Mouse (Mus musculus) myocyte (in vitro differentiated cells): ENCODE measurements around the gene Lrrc49. TPM values are rescaled to one million over a fixed set of nuclear protein-coding genes. Genes with fewer than 3 reads are reported as not detected.

Experiments
- H3K27me3 ChIP-seq: one replicate; pipeline ENCODE4 v1.6.1; 2011; ENCODE audit not compliant: control insufficient read depth, insufficient read depth, insufficient read length
- H3K36me3 ChIP-seq: one replicate; pipeline ENCODE4 v1.6.1; 2011; ENCODE audit not compliant: control insufficient read depth, insufficient read depth
- H3K4me2 ChIP-seq: one replicate; pipeline ENCODE4 v1.6.1; 2011; ENCODE audit warnings: low read depth, control low read depth
- H3K4me3 ChIP-seq: one replicate; pipeline ENCODE4 v1.5.1; 2011; ENCODE audit warnings: mild to moderate bottlenecking, control low read depth, moderate library complexity
- H3K79me2 ChIP-seq: one replicate; pipeline ENCODE4 v1.6.1; 2011; ENCODE audit not compliant: control insufficient read depth, insufficient read depth
- H3ac ChIP-seq: one replicate; pipeline ENCODE4 v1.6.1; 2011; ENCODE audit not compliant: control insufficient read depth, insufficient read length
- CEBPB ChIP-seq: IDR thresholded peaks from 2 replicates; pipeline ENCODE4 v1.6.1; 2011; ENCODE audit warnings: mild to moderate bottlenecking, moderate library complexity; ENCODE audit not compliant: poor library complexity, insufficient read depth, severe bottlenecking
- E2F4 ChIP-seq: IDR thresholded peaks from one replicate; pipeline ENCODE4 v1.6.1; 2011; ENCODE audit warnings: mild to moderate bottlenecking, control low read depth, moderate library complexity; ENCODE audit not compliant: insufficient read depth
- MAX ChIP-seq: IDR thresholded peaks from one replicate; pipeline ENCODE4 v1.6.1; 2011; ENCODE audit warnings: low read depth, mild to moderate bottlenecking, control low read depth
- MYOD1 ChIP-seq, 3 experiments: IDR thresholded peaks; one replicate each; pipeline ENCODE4 v1.6.1; 2011; ENCODE audit warnings: control low read depth in 2 of 3, low read depth in 2 of 3, mild to moderate bottlenecking in 2 of 3, moderate library complexity in 1 of 3; ENCODE audit not compliant: insufficient read length in 2 of 3, control insufficient read depth in 1 of 3
- MYOG ChIP-seq, 3 experiments: IDR thresholded peaks; one replicate each; pipeline ENCODE4 v1.6.1; 2011; ENCODE audit warnings: control low read depth in 2 of 3, low read depth in 2 of 3, mild to moderate bottlenecking in 2 of 3; ENCODE audit not compliant: insufficient read length in 2 of 3, control insufficient read depth in 1 of 3, insufficient read depth in 1 of 3
- POLR2A ChIP-seq: IDR thresholded peaks from one replicate; pipeline ENCODE4 v1.6.1; 2011; ENCODE audit warnings: low read depth, mild to moderate bottlenecking, control low read depth, moderate library complexity; ENCODE audit not compliant: insufficient read length
- POLR2AphosphoS2 ChIP-seq: IDR thresholded peaks from one replicate; pipeline ENCODE4 v1.6.1; 2011; ENCODE audit warnings: low read depth, control low read depth; ENCODE audit not compliant: insufficient read length
- REST ChIP-seq: IDR thresholded peaks from one replicate; pipeline ENCODE4 v1.6.1; 2011; ENCODE audit warnings: mild to moderate bottlenecking, control low read depth, moderate library complexity; ENCODE audit not compliant: insufficient read depth, insufficient read length
- SRF ChIP-seq: IDR thresholded peaks from one replicate; pipeline ENCODE4 v1.6.1; 2011; ENCODE audit warnings: low read depth; ENCODE audit not compliant: control insufficient read depth, insufficient read length
- TCF12 ChIP-seq: IDR thresholded peaks from one replicate; pipeline ENCODE4 v1.6.1; 2011; ENCODE audit warnings: mild to moderate bottlenecking, control low read depth; ENCODE audit not compliant: poor library complexity, insufficient read depth, severe bottlenecking
- TCF3 ChIP-seq: IDR thresholded peaks from one replicate; pipeline ENCODE4 v1.6.1; 2011; ENCODE audit warnings: low read depth, control low read depth; ENCODE audit not compliant: insufficient read length
- USF1 ChIP-seq: IDR thresholded peaks from one replicate; pipeline ENCODE4 v1.6.1; 2011; ENCODE audit warnings: low read depth, mild to moderate bottlenecking, control low read depth, moderate library complexity
- polyA plus RNA-seq: library from polyadenylated mRNA; unstranded; fragments of >200 nt; fragmentation: generic; extraction: Trizol; gene quantifications from one replicate; pipeline ENCODE4 v1.2.1, GENCODE M21; 2012; ENCODE audit warnings: missing spikeins

The Lrrc49 gene
- polyA plus RNA-seq, 1 experiment: 5.8 TPM

GRCm38 (mm10) chr9:60546169-60546568 is 141.8 kb downstream of the Lrrc49 start:
- no peaks in the 10 kb centered on the region for H3K36me3 ChIP-seq
- TF ChIP-seq TCF12 (no peak), USF1 (no peak), POLR2A (no peak), CEBPB (no peak), POLR2AphosphoS2 (no peak), SRF (no peak), MAX (no peak), REST (no peak), MYOD1 (IDR thresholded peaks at IDR 0.05; ENCODE audit: control insufficient read depth in 1 of 3, insufficient read length in 2 of 3, low read depth in 2 of 3) (no peak), TCF3 (no peak), MYOG (IDR thresholded peaks at IDR 0.05; ENCODE audit: control insufficient read depth in 1 of 3, insufficient read depth in 1 of 3, insufficient read length in 2 of 3, low read depth in 2 of 3) (no peak)
- no peak overlapping the region for H3K4me2 ChIP-seq
- H3K79me2 ChIP-seq: no peaks in the 10 kb centered on the region
- no peak overlapping the region for H3K4me3 ChIP-seq
- no peak overlapping the region for H3ac ChIP-seq
- no peaks in the 10 kb centered on the region for H3K27me3 ChIP-seq

- H3ac ChIP-seq: no peak overlapping the region
- H3K4me2 ChIP-seq: no peak overlapping the region
- no peaks in the 10 kb centered on the region for H3K36me3 ChIP-seq
- H3K4me3 ChIP-seq: no peak overlapping the region
- H3K79me2 ChIP-seq: no peaks in the 10 kb centered on the region
- H3K27me3 ChIP-seq: no peaks in the 10 kb centered on the region
- TF ChIP-seq POLR2AphosphoS2: no peak
- no peak for TF ChIP-seq TCF3
- TF ChIP-seq MAX: no peak
These were observed 142.4 kb downstream of the Lrrc49 start for GRCm38 (mm10) chr9:60545361-60546096.

- TF ChIP-seq MYOG (IDR thresholded peaks at IDR 0.05; ENCODE audit: control insufficient read depth in 1 of 3, insufficient read depth in 1 of 3, insufficient read length in 2 of 3, low read depth in 2 of 3) (no peak), MYOD1 (IDR thresholded peaks at IDR 0.05; ENCODE audit: control insufficient read depth in 1 of 3, insufficient read length in 2 of 3, low read depth in 2 of 3) (no peak), CEBPB (no peak), POLR2AphosphoS2 (no peak), USF1 (no peak), E2F4 (no peak), REST (no peak), TCF3 (no peak), SRF (no peak), TCF12 (no peak), POLR2A (no peak)
- H3K27me3 ChIP-seq: no peaks in the 10 kb centered on the region
- no peak overlapping the region for H3ac ChIP-seq
- no peaks in the 10 kb centered on the region for H3K79me2 ChIP-seq
- no peaks in the 10 kb centered on the region for H3K36me3 ChIP-seq
- no peak overlapping the region for H3K4me3 ChIP-seq
- H3K4me2 ChIP-seq: no peak overlapping the region
These were observed 144.4 kb downstream of the Lrrc49 start for GRCm38 (mm10) chr9:60543422-60544015.

GRCm38 (mm10) chr9:60530310-60530709 is 157.6 kb downstream of the Lrrc49 start:
- no peak overlapping the region for H3ac ChIP-seq
- H3K79me2 ChIP-seq: no peaks in the 10 kb centered on the region
- H3K4me3 ChIP-seq: no peak overlapping the region
- TF ChIP-seq TCF12 (no peak), E2F4 (no peak), SRF (no peak), USF1 (no peak), TCF3 (no peak), POLR2A (no peak), MYOD1 (IDR thresholded peaks at IDR 0.05; ENCODE audit: control insufficient read depth in 1 of 3, insufficient read length in 2 of 3, low read depth in 2 of 3) (no peak), REST (no peak), CEBPB (no peak), POLR2AphosphoS2 (no peak), MAX (no peak)
- H3K27me3 ChIP-seq: no peaks in the 10 kb centered on the region
- peak overlapping the region; percentile 24 for H3K4me2 ChIP-seq
- no peaks in the 10 kb centered on the region for H3K36me3 ChIP-seq
